Mouse (Mus musculus) thymus, adult 2 months (tissue): Measurements from ENCODE around the gene Tfeb.

Experiments used
- CTCF ChIP-seq: fragments of 200-500 bp; IDR thresholded peaks from 2 replicates; pipeline ENCODE4 v1.5.1; 2012; ENCODE audit warnings: mild to moderate bottlenecking, control low read depth, low read length, moderate library complexity, borderline replicate concordance; ENCODE audit not compliant: control insufficient read depth, poor library complexity, insufficient read depth; ENCODE audit errors: extremely low read depth
- POLR2A ChIP-seq: fragments of 200-500 bp; IDR thresholded peaks from 2 replicates; pipeline ENCODE4 v1.6.1; 2012; ENCODE audit warnings: mild to moderate bottlenecking, low read length, control low read depth, moderate library complexity; ENCODE audit not compliant: control insufficient read depth, poor library complexity, insufficient read depth; ENCODE audit errors: extremely low read depth

GRCm38 (mm10) chr17:47688344-47688607, 48.6 kb upstream of the Tfeb start, which contains the start of gene Tomm6:
- TF ChIP-seq CTCF: no peak
- no peak for TF ChIP-seq POLR2A
